Mouse (Mus musculus) cortical plate, adult 2 months (tissue): ENCODE results near the gene Eif2b3.

Source experiments
- CTCF ChIP-seq: fragments of 200-500 bp; IDR thresholded peaks from 2 replicates; pipeline ENCODE4 v1.5.1; 2011; ENCODE audit warnings: mild to moderate bottlenecking, control low read depth, low read length; ENCODE audit not compliant: insufficient read depth; ENCODE audit errors: extremely low read depth
- POLR2A ChIP-seq: fragments of 200-500 bp; IDR thresholded peaks from 2 replicates; pipeline ENCODE4 v1.6.1; 2011; ENCODE audit warnings: mild to moderate bottlenecking, low read length, control low read depth; ENCODE audit not compliant: insufficient read depth; ENCODE audit errors: extremely low read depth

GRCm38 (mm10) chr4:117113237-117113636, 94.0 kb downstream of the Eif2b3 start:
- TF ChIP-seq CTCF, result no peak
- TF ChIP-seq POLR2A, result no peak
